Mouse (Mus musculus) embryonic facial prominence, embryonic 11.5 days (tissue): Measurements from ENCODE around the gene Supt5. TPM values are rescaled to one million over a fixed set of nuclear protein-coding genes. Genes with fewer than 3 reads are reported as not detected.

Source experiments
- polyA plus RNA-seq: library from polyadenylated mRNA; unstranded; fragments of >200 nt; fragmentation: Nextera tagmentation; extraction: Ambion mirVana; gene quantifications from 2 replicates; pipeline ENCODE4 v1.2.1, GENCODE M21; 2014

Supt5 gene
- polyA plus RNA-seq, 1 experiment from 2014 or later = 73.9 TPM

Other genes starting within 250 kb of the Supt5 start
- 0.06 TPM in 1 of 2 replicates, not detected in the other for gene 9530053A07Rik, start 209.3 kb downstream of the Supt5 start, polyA plus RNA-seq
- gene Fbl, start 169.0 kb downstream of the Supt5 start, polyA plus RNA-seq = 40.5 and 46.6 TPM in 2 replicates
- 14.1 and 14.3 TPM in 2 replicates for gene Dyrk1b, start 159.3 kb downstream of the Supt5 start, polyA plus RNA-seq
- gene Eid2, start 70.9 kb downstream of the Supt5 start, polyA plus RNA-seq = 10.4 and 19.9 TPM in 2 replicates
- gene Eid2b, start 61.0 kb downstream of the Supt5 start, polyA plus RNA-seq = 13.7 and 17.5 TPM in 2 replicates
- not detected in 2 replicates for gene Selenov, start 47.6 kb downstream of the Supt5 start, polyA plus RNA-seq
- gene Dll3, start 36.5 kb downstream of the Supt5 start, polyA plus RNA-seq = 9.9 and 11.8 TPM in 2 replicates
- gene Timm50, start 26.7 kb downstream of the Supt5 start, polyA plus RNA-seq = 172 and 177 TPM in 2 replicates
- gene Rps16, start 11.9 kb upstream of the Supt5 start, polyA plus RNA-seq = 988 and 991 TPM in 2 replicates
- 38.8 and 50.0 TPM in 2 replicates for gene Plekhg2, start 33.9 kb upstream of the Supt5 start, polyA plus RNA-seq
- 4.7 and 5.5 TPM in 2 replicates for gene Zfp36, start 41.5 kb upstream of the Supt5 start, polyA plus RNA-seq
- 50.1 and 50.6 TPM in 2 replicates for gene Med29, start 54.0 kb upstream of the Supt5 start, polyA plus RNA-seq
- 80.0 and 81.4 TPM in 2 replicates for gene Paf1, start 54.2 kb upstream of the Supt5 start, polyA plus RNA-seq
- gene Gmfg, start 98.7 kb upstream of the Supt5 start, polyA plus RNA-seq = 8.3 and 8.9 TPM in 2 replicates
- gene Lrfn1, start 113.2 kb upstream of the Supt5 start, polyA plus RNA-seq = 4.4 and 5.7 TPM in 2 replicates
- gene Ifnl2, start 171.7 kb upstream of the Supt5 start, polyA plus RNA-seq = not detected in 2 replicates
- not detected in 2 replicates for gene Ifnl3, start 184.1 kb upstream of the Supt5 start, polyA plus RNA-seq
- gene Sycn, start 202.1 kb upstream of the Supt5 start, polyA plus RNA-seq = not detected in 2 replicates
- not detected in 2 replicates for gene Nccrp1, start 208.5 kb upstream of the Supt5 start, polyA plus RNA-seq